Mouse (Mus musculus) forebrain, embryonic 13.5 days (tissue): ENCODE results near the gene Prkca. TPM values are rescaled to one million over a fixed set of nuclear protein-coding genes. Genes with fewer than 3 reads are reported as not detected.

Experiments
- ATAC-seq: fragments of 200-750 bp; cut with Nextera tagmentation; 2 replicates; pipeline ENCODE4 v1.8.0; 2017
- H3K27ac ChIP-seq: fragments of 300-500 bp; sonication (generic); 2 replicates; pipeline ENCODE4 v1.5.1; 2015; ENCODE audit warnings: inconsistent platforms, mild to moderate bottlenecking, moderate library complexity
- H3K27me3 ChIP-seq: fragments of 300-500 bp; sonication (generic); 2 replicates; pipeline ENCODE4 v1.6.1; 2015; ENCODE audit warnings: mild to moderate bottlenecking, inconsistent platforms
- H3K36me3 ChIP-seq: fragments of 300-500 bp; sonication (generic); 2 replicates; pipeline ENCODE4 v1.6.1; 2015; ENCODE audit warnings: mild to moderate bottlenecking, inconsistent platforms; ENCODE audit not compliant: poor library complexity, severe bottlenecking
- H3K4me1 ChIP-seq: fragments of 300-500 bp; sonication (generic); 2 replicates; pipeline ENCODE4 v1.6.1; 2015; ENCODE audit warnings: inconsistent platforms
- H3K4me2 ChIP-seq: fragments of 300-500 bp; sonication (generic); 2 replicates; pipeline ENCODE4 v1.6.1; 2015; ENCODE audit warnings: inconsistent platforms, mild to moderate bottlenecking, moderate library complexity
- H3K4me3 ChIP-seq: fragments of 300-500 bp; sonication (generic); 2 replicates; pipeline ENCODE4 v1.5.1; 2015; ENCODE audit warnings: mild to moderate bottlenecking, inconsistent platforms
- H3K9ac ChIP-seq: fragments of 300-500 bp; sonication (generic); 2 replicates; pipeline ENCODE4 v1.6.1; 2015; ENCODE audit warnings: mild to moderate bottlenecking, inconsistent platforms
- H3K9me3 ChIP-seq: fragments of 300-500 bp; sonication (generic); replicated peaks from 2 replicates; pipeline ENCODE4 v1.6.1; 2016; ENCODE audit warnings: inconsistent platforms
- WGBS: fragments of 180-500 bp; shearing (Covaris S2); methylation state at CpG from one replicate; pipeline ENCODE4 v1.1.7; 2015; 5-methylcytosine and 5-hydroxymethylcytosine counted together
- polyA plus RNA-seq: library from polyadenylated mRNA; unstranded; fragments of >200 nt; fragmentation: Nextera tagmentation; extraction: Ambion mirVana; gene quantifications from 2 replicates; pipeline ENCODE4 v1.2.1, GENCODE M21; 2015

The Prkca gene
- polyA plus RNA-seq, 1 experiment from 2014 or later, result 4.2 TPM

- H3K9ac ChIP-seq, result no peak overlapping the region
- no peak overlapping the region for H3K4me2 ChIP-seq
- no peak for ATAC-seq
- WGBS, result 70% methylated on average over 9 of the region's 9 CpGs
- no peak overlapping the region for H3K27ac ChIP-seq
- H3K9me3 ChIP-seq, result no peaks in the 10 kb centered on the region
- no peak overlapping the region for H3K4me3 ChIP-seq
- no peaks in the 10 kb centered on the region for H3K27me3 ChIP-seq
- peaks cover 22% of the 10 kb centered on the region; the same call in 1 of the 2 replicates for H3K4me1 ChIP-seq
- H3K36me3 ChIP-seq, result no peaks in the 10 kb centered on the region; the same call in 1 of the 2 replicates
Measured at GRCm38 (mm10) chr11:107950211-107950610, 393.5 kb downstream of the Prkca start.

DNA sequence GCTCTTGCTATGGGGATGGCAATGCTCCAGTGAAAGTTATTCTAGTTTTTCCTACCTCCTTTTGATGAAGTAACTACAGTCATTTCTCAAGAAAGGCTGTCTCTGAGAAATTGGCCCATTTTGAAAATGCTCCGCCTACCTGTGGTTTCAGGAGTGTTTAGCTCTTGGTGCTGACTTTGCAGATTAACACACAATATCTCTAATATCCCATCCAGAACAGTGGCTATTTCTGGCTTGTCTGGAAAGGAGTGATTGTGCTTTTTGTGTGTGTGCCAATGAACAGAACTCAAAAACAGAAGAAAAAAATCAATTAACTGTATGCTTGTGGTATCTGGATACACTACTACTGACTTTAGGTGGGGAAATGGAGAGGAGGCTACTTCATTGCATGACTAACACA, 395.8 kb downstream of the Prkca start:
- H3K9ac ChIP-seq, result no peak overlapping the region
- no peaks in the 10 kb centered on the region; the same call in 1 of the 2 replicates for H3K36me3 ChIP-seq
- no peaks in the 10 kb centered on the region for H3K9me3 ChIP-seq
- peaks cover 19% of the 10 kb centered on the region; the same call in 1 of the 2 replicates for H3K4me1 ChIP-seq
- no peaks in the 10 kb centered on the region for H3K27me3 ChIP-seq
- WGBS, result 100% methylated on average over 1 of the region's 1 CpGs
- H3K27ac ChIP-seq, result no peak overlapping the region
- ATAC-seq, result no peak
- no peak overlapping the region for H3K4me3 ChIP-seq
- H3K4me2 ChIP-seq, result no peak overlapping the region

GRCm38 (mm10) chr11:107946823-107947222, 396.9 kb downstream of the Prkca start:
- H3K4me3 ChIP-seq, result no peak overlapping the region
- ATAC-seq, result no peak
- peaks cover 19% of the 10 kb centered on the region; the same call in 1 of the 2 replicates for H3K4me1 ChIP-seq
- no peak overlapping the region for H3K27ac ChIP-seq
- H3K4me2 ChIP-seq, result no peak overlapping the region
- H3K36me3 ChIP-seq, result no peaks in the 10 kb centered on the region; the same call in 1 of the 2 replicates
- H3K9ac ChIP-seq, result no peak overlapping the region
- WGBS, result 17% methylated on average over 5 of the region's 5 CpGs
- no peaks in the 10 kb centered on the region for H3K9me3 ChIP-seq
- no peaks in the 10 kb centered on the region for H3K27me3 ChIP-seq

GRCm38 (mm10) chr11:107936929-107937328, 406.8 kb downstream of the Prkca start:
- Histone ChIP-seq H3K9ac (no peak overlapping the region), H3K4me1 (no peaks in the 10 kb centered on the region), H3K9me3 (no peaks in the 10 kb centered on the region), H3K27me3 (no peaks in the 10 kb centered on the region), H3K27ac (no peak overlapping the region), H3K4me2 (no peak overlapping the region), H3K4me3 (no peak overlapping the region), H3K36me3 (no peaks in the 10 kb centered on the region; the same call in 1 of the 2 replicates)
- 92% methylated on average over 2 of the region's 2 CpGs for WGBS
- no peak for ATAC-seq

DNA sequence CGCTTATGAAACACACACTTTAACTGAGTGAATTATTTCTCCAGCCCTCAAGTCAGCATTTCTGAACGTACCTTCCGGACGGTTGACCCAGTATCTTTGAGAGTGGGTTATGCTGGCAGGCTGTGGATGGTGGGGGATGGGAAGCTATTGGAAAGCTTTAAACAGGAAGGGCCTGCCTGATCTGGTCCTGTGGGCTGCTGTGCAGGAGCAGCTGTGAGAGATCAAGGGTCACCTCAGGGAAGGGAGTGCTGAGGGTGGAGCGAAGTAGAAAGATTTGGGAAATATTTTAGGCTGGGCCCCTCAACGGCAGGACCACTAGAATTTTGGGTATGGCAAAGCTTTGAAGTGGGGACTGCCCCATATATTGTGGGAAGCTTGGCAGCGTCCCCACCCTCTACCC, 412.0 kb downstream of the Prkca start:
- no peak overlapping the region for H3K9ac ChIP-seq
- no peaks in the 10 kb centered on the region for H3K4me1 ChIP-seq
- WGBS, result 82% methylated on average over 7 of the region's 7 CpGs
- H3K4me2 ChIP-seq, result no peak overlapping the region
- H3K36me3 ChIP-seq, result no peaks in the 10 kb centered on the region
- no peaks in the 10 kb centered on the region for H3K9me3 ChIP-seq
- ATAC-seq, result no peak
- H3K4me3 ChIP-seq, result no peak overlapping the region
- H3K27me3 ChIP-seq, result no peaks in the 10 kb centered on the region
- H3K27ac ChIP-seq, result no peak overlapping the region

DNA sequence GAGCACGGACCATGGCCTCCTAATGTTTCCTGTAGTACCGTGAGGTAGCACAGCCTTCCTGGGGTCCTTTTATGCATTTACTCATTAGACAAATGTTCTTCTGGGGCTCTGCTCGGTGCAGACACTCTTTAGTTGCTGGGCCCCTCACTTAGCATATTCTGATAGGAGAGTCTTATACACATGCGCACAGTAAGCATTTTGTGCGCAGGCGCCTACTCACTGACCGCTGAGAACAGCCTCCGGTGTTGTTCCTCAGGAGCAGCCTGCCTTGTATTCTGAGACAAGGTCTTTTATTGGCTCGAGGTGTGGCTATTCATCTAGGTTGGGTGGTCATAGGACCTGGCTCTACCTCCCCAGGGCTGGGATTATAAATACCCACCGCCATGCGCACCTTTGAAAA, 412.4 kb downstream of the Prkca start:
- H3K4me1 ChIP-seq, result no peaks in the 10 kb centered on the region
- H3K9ac ChIP-seq, result no peak overlapping the region
- H3K36me3 ChIP-seq, result no peaks in the 10 kb centered on the region
- no peak overlapping the region for H3K4me3 ChIP-seq
- no peaks in the 10 kb centered on the region for H3K27me3 ChIP-seq
- H3K4me2 ChIP-seq, result no peak overlapping the region
- no peaks in the 10 kb centered on the region for H3K9me3 ChIP-seq
- WGBS, result 90% methylated on average over 11 of the region's 11 CpGs
- H3K27ac ChIP-seq, result no peak overlapping the region
- ATAC-seq, result no peak

DNA sequence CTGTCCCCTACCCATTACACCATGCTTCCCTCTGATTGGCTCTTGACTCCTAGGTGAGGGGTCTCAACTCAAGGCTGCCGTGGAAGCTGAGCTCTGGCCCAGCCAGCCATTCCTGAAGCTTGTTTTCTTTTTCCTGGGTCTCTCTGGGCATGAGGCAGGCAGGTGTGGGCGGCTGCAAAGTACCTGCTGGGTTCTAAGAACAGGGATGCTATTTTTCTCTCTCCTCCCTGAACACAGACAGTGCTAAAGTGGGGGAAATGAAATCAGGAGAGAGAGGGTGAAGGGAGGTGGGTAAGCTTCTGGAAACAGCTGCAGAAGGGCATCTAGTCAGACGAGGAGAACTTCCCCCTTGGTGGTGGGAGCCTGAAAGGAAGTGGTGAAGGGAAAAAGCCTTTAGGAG, 414.0 kb downstream of the Prkca start:
- 69% methylated on average over 3 of the region's 3 CpGs for WGBS
- Histone ChIP-seq H3K27ac (no peak overlapping the region), H3K27me3 (no peaks in the 10 kb centered on the region), H3K9me3 (no peaks in the 10 kb centered on the region), H3K36me3 (no peaks in the 10 kb centered on the region), H3K4me2 (no peak overlapping the region), H3K4me1 (no peaks in the 10 kb centered on the region), H3K9ac (no peak overlapping the region), H3K4me3 (no peak overlapping the region)
- no peak for ATAC-seq

DNA sequence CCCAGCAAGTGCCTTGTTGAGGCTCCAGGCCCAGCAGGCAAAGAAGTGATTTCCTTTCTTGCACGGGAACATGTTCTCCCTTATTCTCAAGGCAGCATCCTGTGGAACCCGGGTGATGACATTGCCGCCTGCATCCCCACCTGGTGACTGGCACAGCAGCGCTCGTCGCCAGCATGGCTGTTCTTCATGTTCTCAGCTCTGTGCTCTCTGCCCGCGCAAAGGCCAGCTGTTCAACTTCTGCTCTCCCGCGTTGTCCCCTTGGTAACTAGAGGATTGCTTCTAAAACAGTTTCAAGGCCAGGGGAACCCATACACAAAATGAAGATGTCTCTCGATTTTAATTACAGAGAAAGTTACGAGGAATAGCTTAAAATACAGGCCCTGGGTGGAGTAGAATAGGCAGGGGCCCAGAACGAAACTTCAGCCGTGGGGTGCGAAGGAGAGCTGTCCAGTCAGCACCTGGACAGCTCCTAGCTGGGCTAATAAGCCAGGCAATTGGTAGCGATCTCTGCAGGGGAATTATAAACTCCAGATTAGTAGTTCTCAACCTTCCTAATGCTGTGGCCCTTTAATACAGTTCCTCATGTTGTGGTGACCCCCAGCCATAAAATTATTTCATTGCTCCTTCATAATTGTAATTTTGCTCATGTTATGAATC, 423.7 kb downstream of the Prkca start:
- peaks cover 22% of the 10 kb centered on the region for H3K4me1 ChIP-seq
- no peak for ATAC-seq
- peaks cover 11% of the 10 kb centered on the region for H3K27me3 ChIP-seq
- no peaks in the 10 kb centered on the region for H3K36me3 ChIP-seq
- WGBS, result 38% methylated on average over 16 of the region's 16 CpGs
- H3K9ac ChIP-seq, result no peak overlapping the region
- no peak overlapping the region for H3K4me3 ChIP-seq
- H3K27ac ChIP-seq, result no peak overlapping the region; the same call in 1 of the 2 replicates
- H3K9me3 ChIP-seq, result no peaks in the 10 kb centered on the region
- H3K4me2 ChIP-seq, result no peak overlapping the region

- peaks cover 30% of the 10 kb centered on the region for H3K4me1 ChIP-seq
- 31% methylated on average over 9 of the region's 9 CpGs for WGBS
- no peaks in the 10 kb centered on the region for H3K9me3 ChIP-seq
- no peak overlapping the region for H3K4me3 ChIP-seq
- no peaks in the 10 kb centered on the region for H3K36me3 ChIP-seq
- H3K4me2 ChIP-seq, result 0 out of 2 replicates have a peak overlapping the region, but pooled peaks have one; percentile 8
- ATAC-seq, result peak; percentile 64
- no peak overlapping the region for H3K9ac ChIP-seq
- H3K27ac ChIP-seq, result peak overlapping the region; percentile 37
- H3K27me3 ChIP-seq, result peaks cover 23% of the 10 kb centered on the region
Measured at GRCm38 (mm10) chr11:107917721-107918235, 425.9 kb downstream of the Prkca start.

DNA sequence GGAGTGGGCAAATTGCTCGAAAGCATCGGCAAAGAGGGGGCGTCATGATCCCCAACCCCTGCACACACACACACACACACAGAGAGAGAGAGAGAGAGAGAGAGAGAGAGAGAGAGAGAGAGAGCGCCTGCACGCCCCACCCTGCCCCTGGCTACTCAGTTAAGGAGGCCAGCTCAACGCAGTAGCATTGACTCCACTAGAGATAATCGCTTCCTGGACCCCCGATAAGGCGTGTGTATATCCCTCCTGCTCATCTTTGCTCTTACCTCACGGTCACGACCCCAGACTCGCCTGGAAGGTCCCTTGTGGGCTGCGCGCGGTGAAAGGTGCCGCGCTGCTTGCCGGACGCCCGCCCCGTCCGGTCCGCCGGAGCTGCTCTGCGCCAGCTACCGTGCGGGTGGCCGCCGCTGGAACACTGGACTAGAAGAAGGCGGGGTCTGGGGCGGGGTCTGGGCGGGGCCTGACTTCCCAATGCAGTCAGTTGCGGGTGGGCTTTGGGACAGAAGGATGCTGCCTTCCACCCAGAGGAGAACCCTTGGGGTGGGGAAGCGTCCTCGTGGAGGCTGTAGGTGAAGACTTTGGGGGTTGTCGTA, 429.0 kb downstream of the Prkca start, which contains the start of gene Cacng5:
Gene Cacng5 (minus strand): TSS at position 422 of the 593 bp plus-strand sequence.
- H3K36me3 ChIP-seq, result no peaks in the 10 kb centered on the region
- ATAC-seq, result peak; percentile 77
- H3K9ac ChIP-seq, result peak within 1 kb of the TSS; percentile 53
- H3K9me3 ChIP-seq, result peaks cover 4% of the 10 kb centered on the region; the same call in 1 of the 2 replicates
- H3K4me3 ChIP-seq, result peak within 1 kb of the TSS; percentile 39
- no peak within 1 kb of the TSS for H3K27ac ChIP-seq
- H3K4me1 ChIP-seq, result peaks cover 26% of the 10 kb centered on the region
- WGBS, result 5% methylated on average over 34 of the region's 36 CpGs
- peak within 1 kb of the TSS; percentile 66 for H3K4me2 ChIP-seq
- peaks cover 23% of the 10 kb centered on the region for H3K27me3 ChIP-seq

DNA sequence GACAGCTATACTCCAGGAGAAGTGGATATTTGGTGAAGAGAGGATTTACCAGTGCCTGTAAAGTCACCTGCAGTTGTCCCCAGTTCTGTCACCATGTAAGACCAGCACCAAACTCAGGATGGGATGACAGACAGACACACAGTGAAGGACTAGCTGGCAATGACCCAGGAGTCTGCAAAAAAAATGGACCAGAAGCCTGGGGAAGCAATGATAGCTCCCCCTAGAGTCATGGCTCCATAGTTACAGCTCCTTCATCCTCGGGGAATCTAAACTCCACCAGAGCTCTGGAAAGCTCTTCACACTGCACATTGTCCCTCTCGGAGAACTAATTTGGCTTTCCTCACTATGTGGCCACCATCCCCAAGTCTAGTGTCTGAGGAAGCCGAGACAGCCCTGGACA, 430.4 kb downstream of the Prkca start:
- Histone ChIP-seq H3K4me2 (no peak overlapping the region), H3K9ac (no peak overlapping the region), H3K27ac (no peak overlapping the region), H3K4me1 (peaks cover 21% of the 10 kb centered on the region), H3K36me3 (no peaks in the 10 kb centered on the region), H3K27me3 (peaks cover 23% of the 10 kb centered on the region), H3K4me3 (no peak overlapping the region), H3K9me3 (peaks cover 5% of the 10 kb centered on the region; the same call in 1 of the 2 replicates)
- ATAC-seq, result no peak
- WGBS, result 55% methylated on average over 3 of the region's 3 CpGs

DNA sequence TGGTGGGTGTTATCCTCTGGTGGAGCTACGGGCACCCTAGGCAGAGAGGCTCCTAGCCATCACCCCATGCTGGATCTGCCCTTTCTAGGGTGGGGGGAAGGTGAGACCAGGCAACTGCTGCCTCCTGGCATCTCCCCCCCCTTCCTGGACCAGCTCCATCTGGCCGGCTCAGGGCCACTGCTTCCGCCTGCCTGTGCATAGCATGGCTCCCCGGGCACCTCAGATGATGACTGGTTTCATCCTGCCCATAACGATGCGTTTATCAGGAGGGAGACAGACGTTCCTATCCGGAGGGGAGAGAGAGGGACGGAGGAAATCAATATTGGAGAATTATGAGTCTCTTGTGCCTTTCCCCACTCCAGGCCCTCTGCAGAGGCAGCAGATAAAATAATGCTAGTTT, 438.4 kb downstream of the Prkca start:
- H3K36me3 ChIP-seq, result no peaks in the 10 kb centered on the region
- H3K4me2 ChIP-seq, result no peak overlapping the region
- H3K9ac ChIP-seq, result no peak overlapping the region
- H3K27me3 ChIP-seq, result no peaks in the 10 kb centered on the region
- no peak overlapping the region for H3K27ac ChIP-seq
- 0 out of 2 replicates have a peak, but pooled peaks cover 14% of the 10 kb centered on the region for H3K4me1 ChIP-seq
- ATAC-seq, result no peak
- peaks cover 5% of the 10 kb centered on the region; the same call in 1 of the 2 replicates for H3K9me3 ChIP-seq
- WGBS, result 69% methylated on average over 9 of the region's 9 CpGs
- H3K4me3 ChIP-seq, result no peak overlapping the region
